Mouse (Mus musculus) bone marrow macrophage, adult 2 months (primary cell): ENCODE results near the gene Rpa3. TPM values are rescaled to one million over a fixed set of nuclear protein-coding genes. Genes with fewer than 3 reads are reported as not detected.
A peak's percentile ranks its signal among the peaks of the same experiment; 100 is the strongest.

Experiments used
- H3K27ac ChIP-seq: 2 replicates; pipeline ENCODE4 v1.5.1; 2012; ENCODE audit warnings: low read depth, low read length; ENCODE audit not compliant: insufficient read depth
- H3K4me1 ChIP-seq: 2 replicates; pipeline ENCODE4 v1.6.1; 2012; ENCODE audit warnings: low read length; ENCODE audit not compliant: control insufficient read depth, insufficient read depth
- H3K4me3 ChIP-seq: 2 replicates; pipeline ENCODE4 v1.5.1; 2012; ENCODE audit warnings: mild to moderate bottlenecking, low read length, moderate library complexity; ENCODE audit not compliant: insufficient read depth
- CTCF ChIP-seq: IDR thresholded peaks from 2 replicates; pipeline ENCODE4 v1.5.1; 2012; ENCODE audit warnings: low read depth, mild to moderate bottlenecking, low read length, moderate library complexity
- POLR2A ChIP-seq: IDR thresholded peaks from 2 replicates; pipeline ENCODE4 v1.6.1; 2012; ENCODE audit warnings: mild to moderate bottlenecking, low read depth, low read length, borderline replicate concordance
- polyA plus RNA-seq: library from polyadenylated mRNA; stranded (reverse); fragments of >200 nt; gene quantifications from 2 replicates; pipeline ENCODE4 v1.2.4, GENCODE M21; 2012; ENCODE audit not compliant: missing spikeins, insufficient read depth, insufficient read length

Gene Rpa3
- 30.5 and 41.0 TPM in 2 replicates for polyA plus RNA-seq

GRCm38 (mm10) chr6:8259004-8259666 is at the start of gene Rpa3, which contains the start of the genes Umad1 and Gm45062:
TSS of gene Rpa3 (minus strand) at chr6:8259173.
TSS of gene Umad1 (plus strand) at chr6:8259288.
TSS of gene Gm45062 (plus strand) at chr6:8259450.
- no peak for TF ChIP-seq POLR2A
- TF ChIP-seq CTCF = no peak
- H3K27ac ChIP-seq = peak within 1 kb of the TSS; percentile 10; the same call in 1 of the 2 replicates

DNA sequence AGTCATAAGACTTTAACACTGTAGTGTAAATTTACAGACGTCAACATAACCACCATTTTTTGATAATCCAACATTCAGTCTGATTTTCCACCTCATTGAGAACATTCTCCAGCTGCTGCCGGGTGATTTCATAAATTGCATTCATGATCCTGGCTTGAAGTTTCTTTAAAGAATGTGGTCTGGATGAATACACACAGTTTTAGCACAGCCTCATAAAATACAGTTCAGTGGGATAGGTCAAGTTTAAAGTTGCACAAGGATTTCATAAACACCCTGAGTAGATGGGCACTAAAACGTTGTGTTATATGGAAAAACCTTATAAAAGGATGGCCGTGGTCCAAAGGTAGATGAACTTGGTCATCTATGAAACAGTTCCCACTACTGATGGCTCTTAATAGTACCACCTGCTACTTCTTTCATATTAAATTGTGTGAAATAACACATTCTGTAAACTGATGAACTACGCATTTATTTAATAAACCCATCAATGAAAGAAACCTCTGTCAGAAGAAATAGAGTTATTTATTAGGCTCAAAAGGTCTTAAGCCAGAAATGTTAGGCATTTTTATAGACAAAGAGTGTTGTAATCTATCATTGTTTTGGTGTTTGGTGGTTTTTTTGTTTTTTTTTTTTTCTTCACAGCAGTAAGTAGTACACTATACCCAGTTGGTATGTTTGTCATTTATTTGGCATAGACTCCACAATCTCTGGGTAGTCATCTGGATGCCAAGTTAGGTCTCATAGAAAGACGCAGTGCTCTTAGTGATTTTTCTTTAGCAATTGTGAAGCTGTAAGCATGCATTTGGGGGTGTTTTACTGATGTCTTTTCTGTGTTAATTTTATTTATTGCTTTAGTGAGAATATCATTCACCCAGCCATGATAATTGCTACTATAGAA is 49.2 kb upstream of the Rpa3 start:
- Histone ChIP-seq H3K4me1 (no peaks in the 10 kb centered on the region), H3K27ac (no peak overlapping the region), H3K4me3 (no peak overlapping the region)
- TF ChIP-seq CTCF (no peak), POLR2A (no peak)

More at GRCm38 (mm10) chr6:8259004-8259666, at the start of gene Rpa3, which contains the start of the genes Umad1 and Gm45062:
- Histone ChIP-seq H3K4me3 (peak within 1 kb of the TSS; percentile 76), H3K4me1 (peaks cover 3% of the 10 kb centered on the region)

GRCm38 (mm10) chr6:8299066-8299863 is 40.3 kb upstream of the Rpa3 start:
- no peak overlapping the region for H3K4me3 ChIP-seq
- TF ChIP-seq POLR2A = no peak
- TF ChIP-seq CTCF = no peak
- H3K4me1 ChIP-seq = no peaks in the 10 kb centered on the region
- no peak overlapping the region for H3K27ac ChIP-seq

GRCm38 (mm10) chr6:8294048-8294784 is 35.2 kb upstream of the Rpa3 start:
- no peak overlapping the region for H3K4me3 ChIP-seq
- H3K4me1 ChIP-seq = peaks cover under 1% of the 10 kb centered on the region; the same call in 1 of the 2 replicates
- TF ChIP-seq CTCF = no peak
- TF ChIP-seq POLR2A = no peak
- H3K27ac ChIP-seq = no peak overlapping the region

DNA sequence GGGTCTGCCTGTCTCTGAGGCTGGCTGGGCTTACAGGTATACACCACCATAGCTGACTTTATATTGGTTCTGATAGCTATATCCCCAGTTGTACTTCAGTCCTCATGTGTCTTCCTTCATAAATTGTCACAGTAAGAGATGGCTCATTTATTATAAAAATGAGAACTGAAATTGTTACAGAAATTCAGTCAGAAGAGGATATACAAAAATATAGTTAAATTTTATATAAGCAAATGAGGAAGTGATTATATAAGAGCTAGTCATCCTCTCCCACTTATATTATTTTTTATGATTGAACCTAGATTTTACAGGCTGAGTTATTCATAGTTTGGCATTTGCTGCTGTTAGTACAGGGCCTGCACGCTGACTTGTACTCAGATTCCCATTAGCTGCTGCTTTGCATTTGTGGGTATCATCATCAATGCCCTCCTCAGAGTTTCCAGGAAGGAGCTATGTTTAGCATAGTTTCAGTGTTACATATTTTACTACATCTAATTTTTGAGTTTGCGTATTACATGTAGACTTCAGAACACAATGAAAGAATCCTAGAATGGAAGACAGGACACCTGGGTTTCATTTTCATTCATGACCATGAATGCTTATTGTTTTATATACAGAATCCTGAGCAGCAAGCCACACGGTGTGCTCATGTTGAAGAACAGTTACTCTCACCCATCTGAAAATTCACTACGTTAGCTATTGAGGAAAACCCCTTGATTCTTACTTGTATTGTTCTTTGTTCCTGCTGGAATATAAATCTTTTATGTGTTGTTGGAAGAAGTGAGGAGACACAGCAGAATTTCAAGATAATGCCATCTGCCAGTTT is 30.0 kb upstream of the Rpa3 start:
- TF ChIP-seq CTCF (no peak), POLR2A (no peak)
- Histone ChIP-seq H3K4me3 (no peak overlapping the region), H3K4me1 (peaks cover 11% of the 10 kb centered on the region), H3K27ac (peak overlapping the region; percentile 36; the same call in 1 of the 2 replicates)

DNA sequence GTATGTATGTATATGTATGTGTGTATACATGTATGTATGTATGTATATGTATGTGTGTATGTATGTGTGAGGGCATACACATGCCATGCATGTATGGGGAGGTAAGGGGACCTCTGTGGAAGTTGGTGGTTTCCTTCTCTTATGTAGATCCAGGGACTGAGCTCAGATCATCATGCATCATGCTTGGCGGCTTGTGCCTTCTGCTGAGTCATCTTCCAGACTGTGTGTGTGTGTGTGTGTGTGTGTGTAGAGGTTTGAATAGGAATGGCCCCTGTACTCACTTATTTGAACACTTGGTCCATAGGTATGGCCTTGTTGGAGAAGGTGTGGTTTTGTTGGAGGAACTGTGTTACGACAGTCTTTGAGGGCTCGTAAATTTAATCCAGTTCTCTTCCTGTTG is 27.2 kb upstream of the Rpa3 start:
- TF ChIP-seq CTCF = no peak
- TF ChIP-seq POLR2A = no peak
- Histone ChIP-seq H3K27ac (no peak overlapping the region), H3K4me3 (no peak overlapping the region), H3K4me1 (peaks cover 11% of the 10 kb centered on the region)

GRCm38 (mm10) chr6:8285401-8285960 is 26.5 kb upstream of the Rpa3 start:
- Histone ChIP-seq H3K4me3 (no peak overlapping the region), H3K4me1 (peaks cover 11% of the 10 kb centered on the region), H3K27ac (no peak overlapping the region)
- no peak for TF ChIP-seq CTCF
- no peak for TF ChIP-seq POLR2A

GRCm38 (mm10) chr6:8283255-8283654 is 24.3 kb upstream of the Rpa3 start:
- Histone ChIP-seq H3K27ac (no peak overlapping the region), H3K4me3 (no peak overlapping the region), H3K4me1 (peaks cover 3% of the 10 kb centered on the region)
- TF ChIP-seq CTCF (no peak), POLR2A (no peak)
